Mouse (Mus musculus) induced T-regulatory cell, adult 2 months (primary cell): Measurements from ENCODE around the gene Farp2.
"Not testable (repeated sequence)": the region's sequence is repeated elsewhere in the genome, so short reads cannot be mapped to it uniquely, and the experiment has no call there.

ENCODE experiments used
- DNase-seq: peaks from one replicate; pipeline ENCODE4 v3.0.0-alpha.2; 2012; ENCODE audit warnings: low read depth

Farp2 gene

DNA sequence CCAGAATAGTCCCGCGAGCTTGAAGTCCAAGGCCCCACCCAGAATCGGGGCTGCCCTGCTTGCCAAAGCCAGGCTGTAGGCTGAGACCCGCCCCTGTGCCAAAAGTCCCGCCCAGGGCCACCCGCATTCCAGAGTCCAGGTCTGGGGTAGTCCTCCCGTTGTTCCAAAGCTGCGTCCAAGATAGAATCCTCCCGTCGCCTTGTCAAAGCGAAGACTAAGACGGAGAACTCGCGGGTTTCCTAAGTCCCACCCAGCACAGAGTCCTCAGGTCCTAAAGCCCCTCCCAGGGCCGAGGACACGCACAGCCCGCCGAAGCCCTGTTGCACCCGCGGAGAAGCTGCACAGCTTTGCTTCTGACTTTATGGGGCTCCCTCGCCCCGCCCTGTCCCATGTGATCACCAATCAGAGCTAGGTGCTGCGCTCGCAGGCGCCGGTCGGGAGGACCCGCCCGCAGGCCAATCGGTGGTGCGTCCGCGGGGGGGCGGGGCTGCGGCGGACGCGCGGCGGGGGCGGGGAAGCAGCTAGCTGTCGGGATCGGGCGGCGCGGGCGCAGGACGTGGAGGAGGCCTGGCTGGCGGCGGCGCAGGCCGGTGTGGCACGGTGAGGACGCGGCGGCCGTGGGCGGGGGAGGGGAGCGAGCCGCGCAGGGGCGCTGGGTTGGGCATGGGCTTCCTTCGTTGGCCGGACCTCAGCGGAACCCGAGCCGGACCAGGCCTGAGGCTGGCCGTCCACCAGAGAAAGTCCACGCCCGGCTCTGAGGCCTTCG lies at the start of gene Farp2:
Gene Farp2, plus strand, starts transcription at position 495 of the 766 bp plus-strand sequence.
- peak; percentile 94 for DNase-seq

DNA sequence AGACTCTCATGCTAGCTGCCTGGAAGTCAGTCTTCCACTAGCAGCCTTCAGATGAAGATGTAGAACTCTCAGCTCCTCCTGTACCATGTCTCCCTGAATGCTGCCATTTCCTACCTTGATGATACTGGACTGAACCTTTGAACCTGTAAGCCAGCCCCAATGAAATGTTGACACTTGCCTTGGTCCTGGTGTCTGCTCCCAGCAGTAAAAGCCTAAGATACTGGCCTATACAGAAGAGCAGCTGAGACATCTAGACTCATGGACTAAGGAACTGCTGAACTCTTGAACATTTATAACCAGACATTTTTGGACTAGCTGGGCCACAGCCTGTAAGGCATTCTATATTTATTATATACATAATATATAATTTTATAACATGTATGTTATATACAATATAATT lies 46.8 kb upstream of the Farp2 start:
- no peak for DNase-seq

- no peak for DNase-seq
Observed at GRCm38 (mm10) chr1:93465746-93466145, 46.1 kb upstream of the Farp2 start.

DNA sequence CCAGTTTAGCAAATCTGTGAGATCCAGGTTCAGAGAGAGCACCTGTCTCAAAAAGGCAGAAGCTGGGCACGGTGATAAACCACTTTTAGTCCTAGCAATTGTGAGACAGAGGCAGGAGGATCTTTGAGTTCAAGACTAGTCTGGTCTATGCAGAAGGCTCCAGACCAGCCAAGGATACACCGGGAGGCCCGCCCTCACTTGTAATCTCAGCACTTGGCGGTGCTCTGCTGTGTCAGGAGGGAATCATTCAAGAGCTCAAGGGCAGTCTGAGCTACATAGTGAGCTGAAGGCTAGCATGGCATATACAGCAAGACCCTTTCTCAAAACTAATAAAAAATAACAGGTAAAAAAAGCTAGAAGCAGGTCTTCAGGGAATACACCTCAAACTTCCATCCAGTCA lies 43.3 kb upstream of the Farp2 start:
- DNase-seq, result no peak

- no peak for DNase-seq
Observed at GRCm38 (mm10) chr1:93475694-93476093, 36.2 kb upstream of the Farp2 start.

DNA sequence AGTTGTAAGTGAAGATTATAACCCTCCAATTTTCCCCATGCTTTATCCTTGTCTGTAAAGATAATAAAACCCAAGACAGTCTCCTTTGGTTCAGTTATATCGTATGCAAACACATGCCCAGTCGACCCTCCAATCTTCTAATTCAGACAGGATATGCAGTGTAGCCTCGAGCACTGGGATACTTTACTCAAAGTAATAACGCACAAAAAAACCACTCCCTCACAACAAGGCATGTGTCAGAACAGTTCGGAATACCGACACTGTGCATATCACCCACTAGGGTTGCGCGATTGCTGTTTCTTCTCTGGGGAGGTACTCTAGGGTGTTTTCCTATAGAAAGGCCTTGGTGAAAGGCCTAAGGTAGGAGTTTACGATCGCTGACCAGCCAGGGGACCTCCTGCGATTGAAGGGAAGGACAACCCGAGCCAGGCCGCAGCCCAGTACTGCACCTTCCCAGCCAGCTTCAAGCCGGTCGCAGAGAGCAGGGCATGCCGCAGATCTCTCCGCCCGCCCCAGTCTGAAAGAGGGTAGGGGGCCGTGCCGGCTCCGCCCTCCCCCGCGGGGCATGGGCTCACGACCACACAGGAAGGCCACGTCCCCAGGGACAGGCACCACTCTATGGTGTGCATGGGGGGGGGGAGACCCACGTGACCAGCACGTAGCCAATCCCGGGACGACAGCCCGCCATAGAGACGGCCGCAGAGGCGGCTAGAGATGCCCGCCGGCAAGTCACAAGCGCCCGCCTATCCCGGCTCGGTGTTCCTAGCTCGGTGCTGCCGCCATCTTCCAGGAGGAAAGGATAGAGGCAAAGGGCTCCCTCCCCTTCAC lies 33.9 kb upstream of the Farp2 start:
- peak; percentile 97 for DNase-seq

GRCm38 (mm10) chr1:93478586-93479475 lies 33.0 kb upstream of the Farp2 start, which contains the start of gene Hdlbp:
Hdlbp (minus strand) TSS chr1:93478815.
- peak; percentile 99 for DNase-seq

DNA sequence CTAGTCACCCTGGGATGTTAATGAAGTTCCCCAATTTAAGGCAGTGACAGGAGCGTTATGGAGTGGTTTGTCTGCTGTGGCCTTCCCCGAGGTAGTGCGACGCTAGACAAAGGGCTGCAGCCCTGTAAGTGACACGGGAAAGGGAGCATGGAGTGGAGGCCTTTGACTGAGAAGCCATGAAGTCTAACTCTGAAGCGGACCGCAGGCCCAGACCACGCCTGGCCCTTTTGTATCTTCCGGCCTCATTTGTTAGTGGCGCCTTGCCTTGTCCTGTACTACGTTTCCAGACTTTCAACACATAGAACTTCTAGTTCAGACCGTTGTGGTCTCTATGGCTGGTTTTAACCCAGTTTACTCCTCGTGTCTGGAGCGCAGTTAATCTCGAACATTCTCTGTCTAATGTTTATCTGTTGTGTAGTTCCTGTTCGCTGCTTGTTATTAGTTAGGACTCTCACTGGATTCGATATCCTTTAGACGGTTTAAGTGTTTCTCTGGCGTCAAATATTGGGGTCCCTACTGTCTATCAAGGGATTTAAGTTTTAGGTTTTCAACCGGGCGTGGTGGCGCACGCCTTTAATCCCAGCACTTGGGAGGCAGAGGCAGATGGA lies 32.3 kb upstream of the Farp2 start:
- peak; percentile 73 for DNase-seq

DNA sequence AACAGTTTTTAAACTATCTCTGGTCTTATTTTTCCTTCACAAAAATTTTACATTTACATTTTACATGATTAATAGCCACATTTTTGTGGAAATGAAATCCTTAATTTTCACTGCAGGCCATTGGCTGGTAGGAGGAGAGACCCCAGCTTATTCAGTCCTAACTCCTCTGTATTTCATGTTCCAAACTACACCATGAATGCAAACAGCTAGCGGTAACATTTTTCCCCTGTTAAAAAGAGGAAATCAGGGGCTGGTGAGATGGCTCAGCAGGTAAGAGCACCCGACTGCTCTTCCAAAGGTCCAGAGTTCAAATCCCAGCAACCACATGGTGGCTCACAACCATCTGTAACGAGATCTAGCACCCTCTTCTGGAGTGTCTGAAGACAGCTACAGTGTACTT lies 25.6 kb upstream of the Farp2 start:
- not testable (repeated sequence) for DNase-seq

GRCm38 (mm10) chr1:93495312-93495711 lies 16.6 kb upstream of the Farp2 start:
- DNase-seq, result no peak

DNA sequence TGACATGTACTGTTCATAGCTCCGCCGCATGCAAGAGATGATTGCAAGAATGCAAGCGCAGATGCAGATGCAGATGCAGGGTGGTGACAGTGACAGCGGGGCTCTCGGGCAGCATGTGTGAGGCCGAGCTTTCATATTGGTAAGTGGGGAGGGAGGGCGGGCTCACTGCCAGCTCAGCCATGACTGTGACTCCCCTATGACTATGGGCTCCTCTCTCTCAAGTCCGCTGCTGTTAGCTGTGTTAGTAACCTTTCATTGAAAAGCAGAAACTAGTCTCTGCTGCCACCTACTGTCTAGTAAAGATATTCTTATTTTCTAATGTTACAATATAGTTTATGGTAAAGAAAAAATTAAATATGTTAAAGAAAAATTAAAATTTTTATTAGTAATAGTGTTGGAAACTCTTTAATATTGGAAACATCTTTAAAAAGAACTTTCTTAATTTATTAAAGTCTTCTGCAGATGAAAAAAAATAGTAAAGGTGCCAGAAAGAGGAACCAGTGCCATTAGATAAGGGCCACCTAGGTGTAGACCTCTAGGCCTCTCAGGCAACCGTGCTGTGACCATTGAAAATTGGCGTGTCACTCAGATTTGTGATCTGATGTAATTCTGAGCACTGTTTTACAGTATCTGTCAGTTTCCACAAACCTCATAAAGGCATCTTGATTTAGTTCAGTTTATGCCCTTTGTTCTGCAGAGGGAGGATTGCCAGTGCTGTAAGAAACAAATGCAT lies 4.8 kb upstream of the Farp2 start:
- DNase-seq, result peak; percentile 76

- not testable (repeated sequence) for DNase-seq
Observed at GRCm38 (mm10) chr1:93508576-93508975, 3.3 kb upstream of the Farp2 start.

DNA sequence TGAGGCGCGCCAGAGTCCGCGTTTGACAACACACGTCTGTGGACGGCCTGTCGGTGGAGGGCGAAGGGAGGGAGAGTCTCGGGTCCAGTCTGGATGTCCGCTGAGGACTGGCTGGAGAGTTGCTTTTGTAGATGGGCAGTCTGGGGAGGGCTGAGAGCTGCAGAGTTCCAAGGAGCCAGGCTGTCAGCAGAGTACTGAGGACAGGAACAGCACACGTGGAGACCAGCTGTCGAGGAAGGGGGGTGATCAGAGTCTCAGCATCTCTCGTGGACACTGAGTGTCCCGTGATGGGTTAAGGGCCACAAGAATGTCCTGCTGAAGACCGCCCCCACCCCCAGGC lies 442 bp downstream of the Farp2 start:
- no peak for DNase-seq

DNA sequence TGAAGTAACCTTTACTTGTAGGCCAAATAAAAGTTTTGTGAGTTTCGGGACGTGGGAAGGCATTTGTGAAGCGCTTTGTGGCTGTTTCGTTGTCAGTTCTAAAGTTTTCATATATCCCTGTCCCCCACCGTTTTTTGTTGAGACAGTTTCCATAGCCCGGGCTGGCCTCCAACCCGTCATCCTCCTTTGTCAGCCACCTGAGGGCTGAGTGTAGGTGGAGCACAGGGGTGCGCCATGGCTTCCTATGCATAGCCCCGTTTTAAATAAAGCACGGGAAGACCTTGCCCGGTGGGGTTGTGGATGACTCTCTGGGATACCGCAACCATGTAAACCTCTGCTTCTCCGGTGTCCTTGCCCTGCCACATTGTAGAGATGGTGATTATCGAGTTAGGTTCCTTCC lies 1.3 kb downstream of the Farp2 start:
- peak; percentile 10 for DNase-seq

- DNase-seq, result no peak
Observed at GRCm38 (mm10) chr1:93521491-93521890, 9.6 kb downstream of the Farp2 start.

GRCm38 (mm10) chr1:93522325-93522724 lies 10.4 kb downstream of the Farp2 start:
- DNase-seq, result no peak

DNA sequence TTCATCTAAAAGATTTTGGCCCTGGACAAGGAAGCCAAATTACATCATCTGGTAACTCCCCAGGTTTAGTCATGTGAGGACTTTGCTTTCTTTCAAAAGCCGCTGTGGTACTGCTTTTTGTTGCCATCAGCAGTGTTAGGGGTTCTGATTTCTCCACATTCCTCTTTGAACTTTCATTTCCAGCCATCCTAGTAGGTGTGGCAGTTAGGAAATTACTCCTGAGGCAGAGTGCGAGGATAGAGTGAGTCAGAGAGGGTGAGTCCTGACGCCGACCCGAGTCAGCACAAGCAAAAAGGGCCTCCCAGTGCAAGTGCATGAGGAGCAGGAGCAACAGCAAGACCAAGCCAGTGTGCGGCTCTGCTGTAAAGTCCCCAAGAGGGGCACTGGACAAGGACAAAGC lies 17.9 kb downstream of the Farp2 start:
- DNase-seq, result no peak

DNA sequence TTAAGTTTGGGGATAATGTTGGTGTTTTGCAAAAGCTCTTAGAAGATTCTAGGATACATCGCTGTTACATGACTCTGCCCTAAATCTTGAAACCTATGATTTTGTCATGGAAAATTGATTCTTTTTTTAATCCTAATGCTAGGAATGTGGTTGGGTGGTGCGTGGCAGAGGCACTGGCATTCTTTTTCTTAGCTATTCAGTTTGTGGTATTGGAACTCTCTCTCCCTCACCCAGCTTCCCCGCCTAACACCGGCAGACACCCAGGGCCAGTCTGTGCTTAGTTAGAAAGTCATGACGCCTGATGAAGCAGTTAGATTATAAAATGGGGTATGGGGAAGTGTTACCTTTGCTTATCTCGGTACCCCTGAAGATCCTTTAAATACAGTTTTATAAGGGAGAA lies 25.3 kb downstream of the Farp2 start:
- DNase-seq, result no peak

GRCm38 (mm10) chr1:93543196-93543595 lies 31.3 kb downstream of the Farp2 start:
- no peak for DNase-seq

DNA sequence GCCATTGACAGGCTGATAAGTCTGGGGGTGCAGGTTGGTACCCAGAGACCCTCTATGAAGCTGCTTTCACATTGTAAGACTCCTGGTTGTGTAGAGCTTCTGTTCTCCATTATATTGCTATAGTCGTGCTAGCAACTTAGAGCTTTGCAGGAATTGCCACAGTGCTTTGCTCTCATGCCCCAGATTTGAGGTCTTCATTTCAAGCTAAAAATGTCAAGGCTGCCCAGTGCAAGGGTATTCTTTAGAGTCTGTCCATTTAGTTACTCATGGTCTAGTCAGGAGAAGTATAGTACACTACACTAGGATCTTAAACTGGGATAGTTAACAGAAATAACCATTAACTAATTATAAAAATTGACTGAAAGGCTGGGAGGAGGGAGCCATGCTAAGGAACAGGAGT lies 35.4 kb downstream of the Farp2 start:
- DNase-seq, result no peak

GRCm38 (mm10) chr1:93551427-93551826 lies 39.5 kb downstream of the Farp2 start:
- no peak for DNase-seq
